Mouse (Mus musculus) kidney, adult 9 months (tissue): Measurements from ENCODE around the gene Hmgn1.
"Not testable (repeated sequence)": the region's sequence is repeated elsewhere in the genome, so short reads cannot be mapped to it uniquely, and the experiment has no call there.

ENCODE experiments used
- DNase-seq: peaks from one replicate; pipeline ENCODE4 v3.0.0; 2022

The Hmgn1 gene

DNA sequence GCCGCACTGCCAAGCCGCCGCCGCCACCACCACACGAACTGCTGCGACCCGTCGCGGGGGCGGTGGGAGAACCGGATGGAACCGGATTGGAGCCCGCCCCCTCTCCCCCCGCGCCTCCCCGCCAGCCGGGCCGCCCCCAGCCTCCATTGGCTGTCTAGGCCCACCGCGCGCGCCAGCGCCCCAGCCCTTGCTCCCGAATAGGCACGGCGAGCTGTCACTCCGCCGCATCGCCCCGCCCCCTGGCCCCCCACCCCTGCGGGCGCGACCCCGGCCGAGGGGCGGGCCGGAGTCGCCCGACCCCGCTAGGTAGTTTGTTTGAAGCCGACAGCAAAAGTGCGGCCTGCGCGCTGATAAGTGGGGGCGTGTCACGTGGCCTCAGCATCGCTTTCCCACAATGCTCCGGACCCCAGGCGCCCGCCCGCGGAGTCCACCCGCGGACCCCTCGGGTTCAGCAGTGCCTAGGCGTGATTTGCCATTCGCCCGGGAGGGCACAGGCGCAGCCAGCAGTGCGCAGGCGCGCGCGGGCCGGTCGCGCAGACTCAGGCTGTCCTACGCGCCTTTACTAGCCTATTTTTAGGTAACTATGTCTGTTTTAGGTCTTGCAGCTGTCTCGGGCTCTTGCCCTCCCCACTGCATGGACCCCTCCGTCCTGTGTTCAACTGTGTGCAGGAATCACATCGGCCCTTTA lies at the start of gene Hmgn1:
TSS of gene Hmgn1 (minus strand) at position 73 of the 688 bp plus-strand sequence.
- DNase-seq, result peak; percentile 98

DNA sequence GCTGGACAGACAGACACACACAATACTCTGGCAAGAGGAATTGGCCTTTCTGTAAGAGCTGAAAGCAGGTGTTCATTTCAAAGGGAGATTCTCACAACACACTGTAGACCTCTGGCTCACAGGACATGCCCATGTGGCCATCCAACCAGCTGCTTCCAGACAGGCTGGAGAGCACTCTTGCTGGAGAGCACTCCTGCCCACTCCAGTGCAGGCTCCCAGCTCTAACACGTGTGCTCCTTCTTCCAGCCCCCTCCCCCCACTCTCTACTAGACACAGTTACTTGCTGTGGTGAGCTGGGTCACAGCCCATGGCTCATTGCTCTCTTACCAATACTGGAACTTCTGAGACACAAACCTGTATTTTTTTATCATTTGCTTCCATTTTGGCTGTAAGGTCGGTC lies 47.9 kb upstream of the Hmgn1 start:
- DNase-seq, result no peak

DNA sequence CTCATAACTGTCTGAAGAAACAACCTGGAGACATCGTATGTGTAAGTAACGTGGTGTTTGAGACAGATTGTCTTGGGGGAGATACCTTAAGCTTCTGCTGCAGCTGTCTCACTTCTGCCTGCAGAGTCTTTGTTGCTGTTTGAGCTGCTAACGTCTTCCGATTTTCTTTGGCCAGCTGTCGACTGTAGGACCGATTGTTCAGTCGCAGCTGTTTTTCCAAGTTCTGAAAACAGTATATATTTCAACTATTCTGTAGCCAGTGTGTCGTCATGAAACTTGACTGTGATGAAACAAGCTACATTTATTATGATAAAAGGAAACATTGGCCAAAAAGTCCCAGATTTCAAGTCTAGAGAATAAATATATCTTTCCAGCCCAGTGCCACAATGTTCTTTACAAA lies 46.1 kb upstream of the Hmgn1 start:
- no peak for DNase-seq

DNA sequence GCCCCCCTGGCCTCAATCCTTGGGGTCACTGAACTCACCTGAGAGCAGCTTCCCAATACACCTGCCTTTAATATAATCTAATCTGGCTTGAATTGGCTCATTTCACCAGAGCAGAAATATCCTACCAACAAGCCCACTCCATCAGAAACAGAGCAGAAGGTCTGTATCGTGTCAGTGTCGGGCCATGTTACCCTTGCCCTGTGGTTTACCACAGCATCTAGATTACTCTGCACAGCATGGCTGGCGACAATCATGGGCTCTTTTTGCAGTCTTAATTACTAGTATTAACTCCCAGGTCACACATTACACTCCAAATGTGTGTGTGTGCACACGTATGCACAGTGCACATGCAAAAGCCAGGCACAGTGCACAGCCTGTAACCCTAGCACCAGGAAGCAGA lies 41.3 kb upstream of the Hmgn1 start:
- no peak for DNase-seq

DNA sequence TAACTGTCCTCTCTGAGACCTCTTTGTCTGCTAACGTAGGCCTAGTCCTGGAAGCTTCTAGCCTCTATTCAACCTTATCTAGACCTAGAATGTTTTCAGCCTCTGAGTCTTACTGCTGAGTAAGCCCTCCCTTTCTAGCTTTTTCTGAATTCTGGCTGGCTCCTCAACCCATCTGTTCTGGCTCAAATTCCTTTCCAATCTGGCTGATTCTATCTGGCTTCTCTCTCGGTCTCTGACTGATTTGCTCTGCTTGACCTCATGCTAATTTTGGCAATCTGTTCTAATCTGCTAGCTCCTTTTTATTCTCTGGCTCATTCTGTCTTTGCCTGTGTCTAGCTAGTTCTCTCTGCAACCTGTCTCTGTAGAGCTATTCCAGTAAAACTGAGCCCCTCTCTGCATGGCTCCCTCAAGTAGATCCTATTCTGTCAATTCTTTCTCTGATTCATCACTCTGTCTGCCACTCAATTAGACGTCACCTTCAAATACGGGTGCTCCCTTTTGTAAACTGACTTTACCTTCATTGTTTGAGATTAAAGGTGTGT lies 38.3 kb upstream of the Hmgn1 start:
- DNase-seq, result no peak

DNA sequence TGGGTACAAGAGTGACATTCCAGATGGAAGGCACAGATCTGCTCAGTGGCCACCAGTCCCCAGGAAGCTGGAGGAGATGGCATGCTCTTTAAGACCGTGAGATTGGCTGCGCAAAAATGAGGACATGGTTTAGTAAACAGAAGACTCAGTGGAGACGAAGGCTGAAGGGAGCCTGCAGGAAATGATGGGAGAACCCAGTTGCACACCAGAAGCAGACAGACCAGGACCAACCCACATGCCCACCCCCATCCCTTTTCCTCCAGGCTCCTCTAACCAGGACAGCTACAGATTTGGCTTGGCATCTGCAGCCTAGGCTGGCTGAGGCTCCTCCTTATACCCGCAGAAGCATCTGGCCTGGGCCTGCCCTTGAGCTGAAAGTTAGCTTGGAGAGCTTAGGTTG lies 33.8 kb upstream of the Hmgn1 start:
- no peak for DNase-seq

DNA sequence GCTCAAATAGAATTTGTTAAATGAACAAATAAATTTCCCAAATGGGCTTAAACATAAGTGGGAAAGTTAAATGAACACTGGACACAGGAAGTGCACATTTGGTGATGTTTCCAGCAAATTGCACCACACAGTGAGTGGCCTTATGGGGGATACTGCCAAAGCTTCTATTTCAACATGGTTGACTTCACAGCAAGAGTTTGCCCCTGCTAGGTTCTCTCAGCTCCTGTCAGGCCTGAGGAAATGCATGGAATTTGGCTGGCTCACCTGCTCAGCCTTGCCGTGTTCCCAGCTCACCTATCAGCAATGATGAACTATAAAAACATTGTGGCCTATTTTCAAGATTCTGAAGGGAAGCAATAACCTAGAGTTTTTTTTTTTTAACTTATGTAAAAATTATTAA lies 33.4 kb upstream of the Hmgn1 start:
- no peak for DNase-seq

DNA sequence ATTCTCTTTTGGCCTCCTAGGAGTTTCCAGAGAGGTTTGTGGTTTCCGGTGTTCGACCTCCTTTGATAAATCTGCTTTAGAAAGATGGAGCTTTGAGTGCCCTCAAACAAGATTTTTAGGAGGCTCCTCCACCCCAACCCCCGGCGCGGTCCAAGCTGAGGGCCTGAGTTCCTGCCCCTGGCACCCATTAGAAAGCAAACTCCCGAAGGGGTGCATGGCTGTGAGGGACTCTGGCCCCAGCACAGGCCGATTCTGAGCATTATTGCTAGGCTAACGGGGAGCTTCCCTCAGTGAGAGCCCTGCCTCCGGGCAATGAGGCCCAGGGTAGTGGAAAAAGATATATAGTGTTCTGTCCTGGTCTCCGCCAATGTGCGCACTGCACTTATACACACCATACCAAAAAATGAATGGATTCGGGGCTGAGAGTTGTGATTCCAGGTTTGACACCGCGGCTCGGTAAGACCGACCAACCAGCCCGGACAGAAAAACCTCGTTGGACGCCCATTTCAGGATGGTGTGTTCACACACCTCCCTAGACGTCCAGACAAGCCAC lies 32.3 kb upstream of the Hmgn1 start:
- no peak for DNase-seq

DNA sequence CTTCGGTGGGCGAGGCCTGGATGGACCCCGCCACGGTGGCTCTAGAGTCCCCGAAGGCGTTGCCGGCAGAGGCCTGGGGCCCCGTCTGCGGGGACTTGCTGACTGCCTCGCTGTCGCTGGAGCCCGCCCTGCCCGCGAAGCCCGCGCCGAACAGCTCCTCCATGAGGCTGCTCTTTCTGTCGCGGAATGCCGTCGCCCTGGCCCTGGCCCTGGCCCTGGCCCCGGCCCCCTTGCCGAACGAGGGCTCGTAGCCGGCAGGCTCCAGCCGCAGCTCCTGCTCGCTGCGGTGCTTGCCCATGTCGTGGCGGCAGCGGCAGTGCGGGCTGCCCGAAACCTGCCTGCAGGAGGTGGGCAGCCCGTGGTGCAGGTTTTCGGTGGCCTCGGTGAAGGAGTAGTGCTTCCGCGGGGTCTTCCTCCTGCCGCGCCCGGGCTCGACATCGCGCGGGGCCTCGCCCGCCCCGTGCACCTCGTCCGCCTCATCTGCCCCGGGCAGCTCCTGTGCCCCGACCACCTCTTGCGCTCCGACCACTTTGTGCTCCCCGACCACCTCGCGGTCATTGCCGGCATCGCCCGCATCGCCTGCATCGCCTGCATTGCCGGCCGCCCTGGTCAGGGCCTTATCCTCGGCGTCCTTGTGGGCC lies 31.7 kb upstream of the Hmgn1 start:
- peak; percentile 31 for DNase-seq

DNA sequence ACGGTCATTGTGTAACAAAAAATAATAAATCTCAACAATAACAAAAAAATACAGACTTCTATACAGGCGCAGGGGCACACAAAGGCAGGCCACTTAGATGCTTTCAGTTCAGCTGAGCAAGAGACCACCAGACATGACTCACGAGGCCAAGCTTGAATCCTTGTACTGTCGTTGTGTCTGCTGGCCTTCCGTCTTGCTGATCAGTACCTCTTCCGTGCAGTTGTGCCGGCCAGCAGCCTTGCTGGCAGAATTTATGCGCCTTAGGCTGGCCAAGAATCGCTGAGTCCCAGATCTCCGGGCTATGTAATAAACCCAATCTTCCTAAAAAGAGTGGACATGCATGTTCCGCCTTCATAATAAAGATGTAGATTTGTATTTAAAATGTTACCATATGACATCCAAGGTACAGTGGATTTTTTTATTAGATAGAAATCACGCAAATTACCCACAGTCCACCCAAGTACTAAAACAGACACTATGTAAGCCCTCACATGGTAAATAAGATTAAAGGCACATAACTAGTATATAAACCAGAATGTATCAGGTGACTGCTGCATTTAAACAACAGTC lies 31.1 kb upstream of the Hmgn1 start:
- DNase-seq, result no peak

DNA sequence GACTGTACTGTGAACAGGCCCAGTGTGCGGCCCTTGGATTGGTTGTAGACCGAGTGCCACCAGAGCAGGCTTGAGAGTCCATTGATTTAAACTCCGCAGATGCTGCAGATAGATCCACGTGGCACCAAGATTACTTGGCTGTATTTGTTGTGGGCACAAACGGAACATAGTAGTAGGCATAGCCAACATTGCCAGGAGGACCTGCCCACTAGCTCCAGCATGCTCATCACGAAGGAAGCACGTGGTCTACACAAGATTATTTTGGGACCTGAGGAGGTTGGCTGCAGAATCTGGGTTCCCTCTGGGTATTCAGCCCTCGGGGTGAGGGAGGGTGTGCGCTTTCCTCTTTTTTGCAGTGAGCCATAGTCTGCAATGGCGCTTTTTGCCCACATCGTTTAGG lies 29.6 kb upstream of the Hmgn1 start:
- DNase-seq, result no peak

DNA sequence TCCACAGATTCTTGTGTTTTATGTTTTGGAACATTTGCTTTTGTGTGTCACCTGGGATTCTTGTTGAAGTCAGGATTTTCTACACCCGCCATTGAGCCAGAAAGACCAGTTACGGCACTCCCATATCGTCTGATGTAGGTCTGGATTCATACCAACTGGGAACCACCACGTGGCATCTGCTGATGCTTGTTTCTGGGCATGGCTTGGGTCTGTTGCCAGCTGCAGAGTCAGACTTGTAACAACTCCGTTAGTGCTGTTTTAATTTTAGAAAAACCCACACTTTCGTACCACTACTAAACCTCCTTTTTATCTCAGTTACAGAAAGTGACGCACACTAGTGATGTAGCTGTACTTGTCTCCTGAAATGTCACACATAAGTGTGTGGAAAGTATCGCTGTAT lies 28.5 kb upstream of the Hmgn1 start:
- no peak for DNase-seq

DNA sequence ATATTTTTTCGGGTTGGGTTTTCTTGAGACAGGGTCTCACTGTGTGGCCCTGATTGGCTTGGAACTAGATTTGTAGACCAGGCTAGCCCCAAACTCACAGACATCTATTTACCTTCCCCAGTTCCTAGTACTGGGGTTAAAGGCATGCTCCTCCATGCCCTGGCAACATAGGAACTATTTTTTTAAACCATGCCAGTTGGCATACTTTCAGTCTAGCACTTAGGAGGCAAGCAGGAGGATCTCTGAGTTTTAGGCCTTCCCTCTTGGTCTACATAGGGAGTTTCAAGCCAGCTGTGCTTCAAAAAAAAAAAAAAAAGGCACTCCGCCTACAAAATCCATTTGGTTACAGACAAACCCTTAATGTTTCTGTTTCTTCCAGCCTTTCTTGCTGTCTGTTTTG lies 26.9 kb upstream of the Hmgn1 start:
- DNase-seq, result no peak

DNA sequence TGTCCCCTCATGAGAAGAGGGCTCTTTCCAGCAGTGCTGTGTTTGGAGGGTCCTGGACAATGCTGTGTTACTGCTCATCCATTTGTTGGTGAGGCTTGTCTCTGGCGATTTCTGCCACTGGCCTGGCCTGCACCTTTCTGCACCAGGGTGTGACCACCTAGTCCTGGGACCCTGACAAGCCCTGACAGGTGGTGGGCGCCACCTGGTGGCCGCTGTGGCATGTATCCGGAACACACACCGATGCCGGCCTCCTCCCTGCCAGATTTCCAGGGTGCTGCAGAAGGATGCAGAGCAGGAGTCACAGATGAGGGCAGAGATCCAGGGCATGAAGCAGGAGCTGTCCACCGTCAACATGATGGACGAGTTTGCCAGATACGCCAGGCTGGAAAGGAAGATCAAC lies 24.0 kb upstream of the Hmgn1 start:
- DNase-seq, result peak; percentile 67

DNA sequence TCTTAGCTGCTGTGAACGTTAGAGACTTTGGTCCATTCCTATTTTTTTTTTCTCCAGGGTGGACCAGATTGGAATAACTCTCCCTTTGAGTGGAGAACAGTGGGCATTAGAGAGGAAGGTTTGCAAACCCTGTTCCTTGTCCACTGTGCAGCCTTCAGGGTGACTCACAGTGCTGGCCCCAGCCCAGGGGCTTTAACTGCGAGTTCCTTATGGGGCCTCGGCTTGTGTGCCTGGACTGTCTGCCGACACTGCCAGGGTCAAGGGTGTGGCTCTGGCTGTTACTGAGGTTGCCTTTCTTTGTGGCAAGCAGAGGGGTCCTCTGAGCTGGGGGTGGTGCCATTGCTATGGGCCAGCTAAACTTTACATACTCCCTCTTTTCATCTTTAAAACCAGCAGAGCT lies 23.5 kb upstream of the Hmgn1 start:
- no peak for DNase-seq

DNA sequence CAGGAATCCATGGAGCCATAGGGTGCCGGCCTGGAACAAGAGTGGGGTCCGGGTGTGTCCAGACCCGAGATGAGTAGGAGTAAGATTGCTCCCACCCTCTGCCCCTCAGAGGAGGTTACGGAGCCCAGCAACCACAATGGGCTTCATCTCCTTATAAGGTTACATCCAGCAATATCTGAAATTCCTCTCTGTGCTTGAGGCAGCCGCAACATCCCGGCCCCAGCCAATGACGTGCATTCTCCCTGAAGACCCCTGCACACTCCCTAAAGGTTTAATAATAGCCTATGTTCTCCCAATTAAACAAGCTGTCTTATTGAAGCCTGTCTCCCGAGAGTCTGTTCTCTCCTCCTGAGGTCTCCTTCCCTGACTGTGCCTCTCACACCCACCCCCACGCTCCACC lies 21.8 kb upstream of the Hmgn1 start:
- no peak for DNase-seq

DNA sequence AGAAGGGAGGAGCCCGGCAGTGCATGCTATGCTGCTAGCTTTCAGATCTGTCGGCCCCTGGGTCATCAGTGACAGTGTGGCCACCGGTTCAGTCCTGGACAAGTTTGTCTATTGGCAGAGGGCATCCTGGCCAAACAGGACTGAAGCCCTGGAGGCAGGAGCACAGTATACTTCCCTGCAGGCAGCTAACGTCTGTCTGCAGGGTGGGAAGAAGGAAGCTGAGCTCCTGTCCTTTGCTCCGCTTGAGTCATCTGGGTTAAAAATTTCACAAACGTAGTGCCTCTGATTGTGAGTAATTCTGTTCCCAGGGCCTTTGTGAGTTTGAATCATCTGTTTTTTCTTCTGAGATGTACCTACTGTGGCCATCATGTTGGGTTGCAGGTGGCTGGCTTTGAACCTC lies 21.3 kb upstream of the Hmgn1 start:
- DNase-seq, result no peak

DNA sequence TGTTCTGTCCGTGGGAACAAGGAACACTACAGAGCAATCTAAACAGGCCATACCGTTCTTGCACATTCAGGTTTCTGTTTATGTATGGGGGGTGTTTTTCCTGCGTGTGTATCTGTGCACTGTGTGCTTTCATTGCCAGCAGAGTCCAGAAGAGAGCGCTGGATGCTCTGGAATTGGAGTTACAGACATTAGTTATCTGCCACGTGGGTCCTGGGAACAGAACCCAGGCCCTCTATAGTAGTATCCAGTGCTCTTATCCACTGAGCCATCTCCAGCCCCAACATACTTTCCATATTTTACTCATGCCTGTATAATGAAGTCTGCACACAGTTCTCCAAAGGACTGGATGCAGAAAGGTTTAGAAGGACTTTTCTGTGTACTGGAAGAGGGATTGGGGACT lies 18.3 kb upstream of the Hmgn1 start:
- DNase-seq, result no peak

DNA sequence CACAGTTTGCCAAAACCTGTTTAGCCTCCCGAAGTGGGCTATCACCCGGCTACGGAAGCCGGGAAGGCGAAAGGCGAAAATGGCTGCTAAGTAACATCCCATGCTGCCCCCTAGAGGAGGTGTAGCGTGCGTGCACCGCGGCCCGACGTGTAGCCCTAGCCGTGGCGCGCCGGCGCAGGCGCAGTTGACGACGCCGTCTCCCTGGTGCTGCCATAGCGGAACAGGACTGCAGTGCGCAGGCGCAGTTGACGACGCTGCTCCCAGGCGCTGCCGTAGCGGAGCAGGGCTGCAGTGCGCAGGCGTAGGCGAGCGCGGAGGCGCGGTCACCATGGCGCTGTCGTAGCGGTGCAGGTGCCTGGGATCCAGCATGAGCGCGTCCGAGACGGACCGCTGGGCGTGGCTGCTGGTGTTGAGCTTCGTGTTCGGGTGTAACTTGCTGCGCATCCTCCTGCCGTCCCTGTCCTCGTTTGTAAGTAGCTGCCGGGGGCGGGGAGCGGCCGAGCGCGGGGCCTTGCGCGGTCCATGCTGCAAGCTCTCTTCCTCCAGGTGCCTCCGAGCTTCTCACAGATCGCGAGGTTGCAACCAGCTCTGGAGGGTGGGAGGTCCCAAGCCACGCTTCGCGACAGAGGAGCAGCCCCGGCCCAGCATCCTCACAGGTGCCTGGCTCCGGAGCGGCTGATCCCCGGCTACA lies 17.7 kb upstream of the Hmgn1 start, which contains the start of gene Wrb:
TSS of gene Wrb (plus strand) at position 298 of the 691 bp plus-strand sequence.
- DNase-seq, result peak; percentile 100

DNA sequence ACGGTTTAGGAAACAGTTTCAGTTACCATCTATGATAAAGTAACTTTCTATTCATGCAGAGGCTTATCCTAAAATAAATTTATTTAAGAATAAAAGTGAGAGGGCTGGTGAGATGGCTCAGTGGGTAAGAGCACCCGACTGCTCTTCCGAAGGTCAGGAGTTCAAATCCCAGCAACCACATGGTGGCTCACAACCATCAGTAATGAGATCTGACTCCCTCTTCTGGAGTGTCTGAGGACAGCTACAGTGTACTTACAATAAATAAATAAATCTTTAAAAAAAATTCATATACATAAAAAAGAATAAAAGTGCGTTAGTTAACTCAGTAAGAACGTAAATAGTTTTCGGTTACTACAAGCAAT lies 17.2 kb upstream of the Hmgn1 start:
- DNase-seq, result not testable (repeated sequence)

DNA sequence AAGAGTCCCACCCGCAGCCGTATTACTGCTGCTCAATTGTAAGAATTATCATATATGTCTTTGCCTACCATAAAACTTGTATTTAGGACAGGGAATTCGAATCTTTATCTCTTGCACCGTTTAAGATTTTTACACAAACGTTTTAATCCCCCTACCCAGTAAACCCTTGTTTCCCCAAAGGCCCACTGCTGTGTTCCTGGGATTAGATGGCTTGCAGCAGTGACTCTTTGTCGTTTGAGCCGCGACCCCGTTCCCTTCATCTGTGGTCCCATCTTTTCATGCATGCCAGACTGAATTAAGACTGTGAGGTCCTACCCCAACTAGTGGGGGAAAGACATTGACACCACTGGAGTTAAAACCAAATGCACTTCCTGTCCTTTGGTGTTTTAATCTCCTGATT lies 937 bp upstream of the Hmgn1 start:
- DNase-seq, result no peak

DNA sequence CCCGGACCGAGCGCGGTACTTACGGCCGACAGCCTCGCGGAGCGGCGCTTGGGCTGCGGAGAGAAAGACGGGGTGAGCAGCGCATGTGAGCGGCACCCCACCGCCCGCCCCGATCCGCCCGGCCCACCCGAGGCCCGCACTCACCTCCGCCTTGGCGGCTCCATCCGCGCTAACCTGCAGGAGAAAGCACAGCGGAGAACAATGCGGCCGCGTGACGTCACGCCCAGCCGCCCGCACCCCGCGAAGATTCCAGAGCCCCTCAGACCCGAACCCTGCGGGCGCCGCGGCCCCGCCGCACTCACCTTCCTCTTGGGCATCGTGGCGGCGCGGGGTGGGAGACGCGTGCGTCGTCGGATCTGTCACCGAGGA lies 257 bp downstream of the Hmgn1 start:
- DNase-seq, result no peak

DNA sequence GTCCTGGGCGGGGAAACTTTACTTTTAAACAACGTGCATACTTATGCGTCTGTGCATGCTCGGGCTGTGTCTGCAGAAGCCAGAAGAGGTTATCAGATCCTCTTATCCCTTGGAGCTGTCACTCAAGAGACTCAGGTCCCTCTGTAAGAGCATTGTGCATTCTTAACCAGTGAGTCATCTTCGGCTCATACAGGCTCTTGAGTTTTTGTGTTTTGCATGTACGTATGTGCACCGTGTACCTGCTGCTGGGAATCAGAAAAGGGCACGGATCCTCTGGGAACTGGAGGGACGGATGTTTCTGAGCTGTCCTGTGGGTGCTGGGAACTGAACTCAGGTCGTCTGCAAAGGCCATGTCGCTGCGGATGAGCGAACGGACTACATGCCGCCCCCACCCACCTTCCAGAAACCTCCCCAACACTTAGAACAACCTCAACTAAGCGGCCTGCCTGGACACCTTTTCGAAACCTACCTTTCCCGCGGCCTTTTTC lies 801 bp downstream of the Hmgn1 start:
- DNase-seq, result peak; percentile 23
